Mouse (Mus musculus) small intestine, adult 2 months (tissue): Measurements from ENCODE around the gene 4930523C07Rik. TPM values are rescaled to one million over a fixed set of nuclear protein-coding genes. Genes with fewer than 3 reads are reported as not detected.
A peak's percentile ranks its signal among the peaks of the same experiment; 100 is the strongest.

Source experiments
- H3K27ac ChIP-seq: fragments of 200-500 bp; 2 replicates; pipeline ENCODE4 v1.5.1; 2012; ENCODE audit warnings: low read depth, low read length, control low read depth, inconsistent platforms; ENCODE audit not compliant: insufficient read depth
- H3K27me3 ChIP-seq: fragments of 200-500 bp; 2 replicates; pipeline ENCODE4 v1.6.1; 2012; ENCODE audit warnings: mild to moderate bottlenecking, moderate library complexity, low read length, inconsistent platforms; ENCODE audit not compliant: control insufficient read depth, insufficient read depth
- H3K36me3 ChIP-seq: fragments of 200-500 bp; 2 replicates; pipeline ENCODE4 v1.6.1; 2012; ENCODE audit warnings: mild to moderate bottlenecking, low read length, control low read depth, inconsistent platforms; ENCODE audit not compliant: control insufficient read depth, insufficient read depth
- H3K4me1 ChIP-seq: fragments of 200-500 bp; 2 replicates; pipeline ENCODE4 v1.6.1; 2012; ENCODE audit warnings: low read length, inconsistent platforms, mixed read lengths; ENCODE audit not compliant: control insufficient read depth, insufficient read depth, insufficient read length
- H3K4me3 ChIP-seq: fragments of 200-500 bp; 2 replicates; pipeline ENCODE4 v1.5.1; 2012; ENCODE audit warnings: low read depth, mild to moderate bottlenecking, control low read depth, inconsistent platforms, low read length, moderate library complexity
- CTCF ChIP-seq: fragments of 200-500 bp; IDR thresholded peaks from 2 replicates; pipeline ENCODE4 v1.5.1; 2012; ENCODE audit warnings: low read depth, mild to moderate bottlenecking, control low read depth, inconsistent platforms, low read length, moderate library complexity, mixed read lengths; ENCODE audit not compliant: insufficient replicate concordance, insufficient read length; ENCODE audit errors: extremely low read depth
- POLR2A ChIP-seq: fragments of 200-500 bp; IDR thresholded peaks from 2 replicates; pipeline ENCODE4 v1.6.1; 2012; ENCODE audit warnings: low read depth, mild to moderate bottlenecking, control low read depth, inconsistent platforms, low read length, moderate library complexity
- WGBS: fragments of 180-500 bp; shearing (Covaris S2); methylation state at CpG from one replicate; pipeline ENCODE4 v1.1.7; 2018; 5-methylcytosine and 5-hydroxymethylcytosine counted together
- polyA plus RNA-seq: library from polyadenylated mRNA; depleted of rRNA; stranded (reverse); fragments of >200 nt; gene quantifications from 2 replicates; pipeline ENCODE4 v1.2.3, GENCODE M21; 2012

The 4930523C07Rik gene
- polyA plus RNA-seq, 1 experiment: 2.1 TPM

GRCm38 (mm10) chr1:160039951-160040645 is 4.1 kb upstream of the 4930523C07Rik start:
- TF ChIP-seq CTCF: no peak
- no peak for TF ChIP-seq POLR2A
- WGBS: 54% methylated on average over 7 of the region's 7 CpGs
- H3K27me3 ChIP-seq: no peaks in the 10 kb centered on the region
- no peaks in the 10 kb centered on the region for H3K36me3 ChIP-seq
- no peak overlapping the region for H3K4me3 ChIP-seq
- H3K27ac ChIP-seq: no peak overlapping the region
- H3K4me1 ChIP-seq: peaks cover 5% of the 10 kb centered on the region; the same call in 1 of the 2 replicates

GRCm38 (mm10) chr1:160041264-160041775 is 2.9 kb upstream of the 4930523C07Rik start:
- Histone ChIP-seq H3K4me3 (no peak overlapping the region), H3K27ac (no peak overlapping the region), H3K36me3 (no peaks in the 10 kb centered on the region), H3K4me1 (peaks cover 7% of the 10 kb centered on the region; the same call in 1 of the 2 replicates), H3K27me3 (no peaks in the 10 kb centered on the region)
- TF ChIP-seq POLR2A: no peak
- TF ChIP-seq CTCF: no peak
- 91% methylated on average over 7 of the region's 7 CpGs for WGBS

- H3K27ac ChIP-seq: no peak overlapping the region
- H3K27me3 ChIP-seq: no peaks in the 10 kb centered on the region
- peaks cover 7% of the 10 kb centered on the region; the same call in 1 of the 2 replicates for H3K4me1 ChIP-seq
- TF ChIP-seq POLR2A: no peak
- TF ChIP-seq CTCF: no peak
- no peak overlapping the region for H3K4me3 ChIP-seq
- 90% methylated on average over 7 of the region's 7 CpGs for WGBS
- no peaks in the 10 kb centered on the region for H3K36me3 ChIP-seq
Measured at GRCm38 (mm10) chr1:160042351-160042750, 1.8 kb upstream of the 4930523C07Rik start.

- peak overlapping the region; percentile 61; the same call in 1 of the 2 replicates for H3K27ac ChIP-seq
Measured at GRCm38 (mm10) chr1:160043271-160043975, 759 bp upstream of the 4930523C07Rik start.

GRCm38 (mm10) chr1:160045056-160045715 is 1.0 kb downstream of the 4930523C07Rik start:
- peaks cover 10% of the 10 kb centered on the region; the same call in 1 of the 2 replicates for H3K4me1 ChIP-seq
- WGBS: 22% methylated on average over 3 of the region's 3 CpGs
- H3K4me3 ChIP-seq: peak overlapping the region; percentile 86
- no peaks in the 10 kb centered on the region for H3K36me3 ChIP-seq
- no peak for TF ChIP-seq CTCF
- no peak for TF ChIP-seq POLR2A
- H3K27me3 ChIP-seq: no peaks in the 10 kb centered on the region
- H3K27ac ChIP-seq: peak overlapping the region; percentile 61

More at GRCm38 (mm10) chr1:160043271-160043975, 759 bp upstream of the 4930523C07Rik start:
- Histone ChIP-seq H3K36me3 (no peaks in the 10 kb centered on the region), H3K4me3 (peak overlapping the region; percentile 86; the same call in 1 of the 2 replicates), H3K27me3 (no peaks in the 10 kb centered on the region), H3K4me1 (peaks cover 7% of the 10 kb centered on the region; the same call in 1 of the 2 replicates)
- no peak for TF ChIP-seq CTCF
- TF ChIP-seq POLR2A: no peak
- 68% methylated on average over 13 of the region's 13 CpGs for WGBS

GRCm38 (mm10) chr1:160045971-160046370 is 1.8 kb downstream of the 4930523C07Rik start:
- WGBS: 65% methylated on average over 5 of the region's 5 CpGs
- no peak overlapping the region for H3K4me3 ChIP-seq
- peak overlapping the region; percentile 25; the same call in 1 of the 2 replicates for H3K27ac ChIP-seq
- H3K27me3 ChIP-seq: no peaks in the 10 kb centered on the region
- peaks cover 10% of the 10 kb centered on the region; the same call in 1 of the 2 replicates for H3K4me1 ChIP-seq
- no peaks in the 10 kb centered on the region for H3K36me3 ChIP-seq
- no peak for TF ChIP-seq CTCF
- TF ChIP-seq POLR2A: no peak

- no peak overlapping the region for H3K27ac ChIP-seq
- WGBS: 79% methylated on average over 4 of the region's 4 CpGs
- H3K4me3 ChIP-seq: no peak overlapping the region
- H3K36me3 ChIP-seq: no peaks in the 10 kb centered on the region
- no peaks in the 10 kb centered on the region for H3K27me3 ChIP-seq
- peaks cover 10% of the 10 kb centered on the region; the same call in 1 of the 2 replicates for H3K4me1 ChIP-seq
- TF ChIP-seq CTCF: no peak
- TF ChIP-seq POLR2A: no peak
Measured at GRCm38 (mm10) chr1:160046786-160047185, 2.6 kb downstream of the 4930523C07Rik start.
